Mouse (Mus musculus): ENCODE measurements around the gene Hpn.

The Hpn gene

DNA sequence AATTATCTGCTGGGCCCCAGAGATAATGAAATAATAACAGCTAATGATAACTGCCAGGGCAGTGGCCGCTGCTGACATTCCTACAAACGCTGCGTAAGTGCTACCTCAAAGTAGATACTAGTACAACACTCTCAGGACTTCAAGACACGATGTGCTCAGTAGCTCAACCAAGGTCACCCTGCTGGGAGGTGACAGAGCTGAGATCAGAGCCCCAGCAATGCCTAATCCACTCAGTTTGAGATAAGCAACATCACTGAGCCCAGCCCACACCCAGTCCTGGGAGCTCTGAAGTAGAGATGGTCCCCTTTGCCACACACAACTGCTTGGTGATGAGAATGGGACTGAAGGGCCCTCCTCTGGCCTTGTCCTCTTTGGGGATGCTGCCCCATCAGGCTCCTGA lies 25.2 kb upstream of the Hpn start:
- DNase-seq = no peak

- peak; percentile 64 for DNase-seq
These were observed 24.7 kb upstream of the Hpn start for GRCm38 (mm10) chr7:31139765-31140164.

DNA sequence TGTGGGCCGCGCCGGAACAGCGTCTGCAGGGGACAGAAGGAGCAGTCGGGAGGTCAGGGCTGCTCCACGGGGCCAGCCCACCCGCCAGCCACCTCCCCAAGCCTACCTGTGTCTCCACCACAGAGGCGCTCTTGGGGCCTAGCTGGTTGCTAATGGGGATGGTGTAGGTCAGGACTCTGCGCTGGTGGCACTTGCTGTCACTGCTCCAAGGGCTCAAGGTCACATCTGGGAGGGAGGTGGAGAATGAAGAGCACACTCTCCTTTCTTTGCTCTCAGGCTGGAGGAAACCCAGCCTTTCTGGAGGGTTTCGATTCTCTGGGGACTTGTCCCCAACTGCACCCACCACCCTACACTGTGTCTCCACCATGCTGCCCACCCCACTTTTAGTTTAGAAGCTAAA lies 20.6 kb upstream of the Hpn start:
- no peak for DNase-seq

DNA sequence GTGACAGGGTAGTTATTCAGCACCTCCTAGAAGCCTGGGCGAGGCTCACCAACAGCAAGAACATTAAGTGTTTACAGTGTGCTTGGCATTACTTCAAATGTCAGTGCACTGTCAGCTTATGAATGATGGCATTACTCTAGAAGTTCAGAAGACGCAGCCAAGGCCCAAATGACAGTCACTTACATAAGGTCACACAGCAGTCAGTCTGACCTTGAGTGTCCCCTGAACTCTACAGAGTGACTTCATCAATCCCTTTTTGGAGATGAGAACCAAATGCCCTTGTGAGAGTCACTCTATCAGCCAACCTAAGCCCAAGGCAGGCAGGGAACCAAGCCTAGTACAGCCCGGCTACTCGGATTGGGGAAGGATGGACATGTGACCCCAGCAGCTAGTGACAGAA lies 16.8 kb upstream of the Hpn start:
- DNase-seq = no peak

DNA sequence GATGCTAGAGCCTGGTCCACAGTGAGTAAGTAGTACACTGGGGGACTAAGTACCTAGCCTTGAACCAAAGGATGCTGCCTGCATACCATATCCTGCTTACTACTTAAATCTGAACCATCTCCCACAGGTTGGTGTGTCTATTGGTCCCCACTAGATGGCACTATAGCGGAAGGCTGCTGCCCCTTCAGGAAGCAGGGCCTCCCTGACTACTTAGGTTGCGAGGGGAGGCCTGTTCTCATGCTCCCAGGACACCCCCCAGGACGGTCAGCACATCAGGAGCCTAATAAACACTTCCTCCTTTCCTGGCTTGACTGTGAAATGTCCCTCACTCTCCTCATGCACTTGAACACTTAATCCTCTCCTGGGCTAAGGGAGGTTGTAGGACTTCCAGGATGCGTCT lies 15.8 kb upstream of the Hpn start:
- DNase-seq = peak; percentile 65

DNA sequence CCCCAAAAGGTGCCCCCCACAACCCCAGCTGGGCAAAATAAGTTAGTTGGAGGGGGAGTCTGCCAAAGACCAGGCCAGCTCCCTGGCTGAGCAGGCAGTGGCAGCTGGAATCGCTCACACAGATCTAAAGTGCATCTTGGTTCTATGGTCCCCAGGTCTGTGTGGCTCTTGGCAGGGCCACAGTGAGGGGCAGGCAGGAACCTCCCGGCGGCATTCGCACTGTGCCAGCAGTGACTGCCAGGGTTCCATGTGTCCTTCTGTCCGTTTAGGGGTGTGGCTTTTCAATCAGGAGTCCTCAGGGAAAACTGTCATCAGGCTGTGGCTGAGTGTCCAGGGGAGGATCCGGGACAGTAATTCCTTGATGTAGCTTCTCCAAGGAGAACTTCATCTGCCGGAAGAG lies 15.1 kb upstream of the Hpn start:
- DNase-seq = no peak

DNA sequence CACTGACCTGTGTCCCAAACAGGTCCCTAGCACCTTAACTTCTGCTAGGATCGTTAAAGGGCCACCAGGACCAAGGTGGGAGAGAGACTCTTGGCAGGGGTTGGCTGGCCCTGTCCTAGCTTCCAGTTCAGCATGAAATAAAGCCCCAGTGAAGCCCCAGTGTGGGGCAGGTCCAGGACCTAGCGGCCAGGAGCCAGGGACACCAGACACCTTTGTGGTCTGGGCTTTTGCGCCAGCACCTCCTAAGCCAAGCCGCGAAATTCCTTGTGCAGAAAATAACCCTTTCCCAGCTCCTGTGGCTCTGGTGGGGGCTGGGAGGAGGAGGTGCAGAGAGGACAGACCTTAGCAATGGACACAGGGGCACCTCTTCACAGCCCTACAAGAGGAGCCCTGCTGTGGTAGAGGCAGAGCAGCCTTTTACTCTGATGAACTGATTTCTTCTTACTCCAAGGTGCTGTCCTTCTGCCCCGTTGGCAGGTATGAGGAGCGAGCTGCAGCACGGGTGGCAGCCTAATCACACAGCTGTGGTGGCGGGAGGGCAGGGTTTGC lies 13.1 kb upstream of the Hpn start:
- DNase-seq = no peak

DNA sequence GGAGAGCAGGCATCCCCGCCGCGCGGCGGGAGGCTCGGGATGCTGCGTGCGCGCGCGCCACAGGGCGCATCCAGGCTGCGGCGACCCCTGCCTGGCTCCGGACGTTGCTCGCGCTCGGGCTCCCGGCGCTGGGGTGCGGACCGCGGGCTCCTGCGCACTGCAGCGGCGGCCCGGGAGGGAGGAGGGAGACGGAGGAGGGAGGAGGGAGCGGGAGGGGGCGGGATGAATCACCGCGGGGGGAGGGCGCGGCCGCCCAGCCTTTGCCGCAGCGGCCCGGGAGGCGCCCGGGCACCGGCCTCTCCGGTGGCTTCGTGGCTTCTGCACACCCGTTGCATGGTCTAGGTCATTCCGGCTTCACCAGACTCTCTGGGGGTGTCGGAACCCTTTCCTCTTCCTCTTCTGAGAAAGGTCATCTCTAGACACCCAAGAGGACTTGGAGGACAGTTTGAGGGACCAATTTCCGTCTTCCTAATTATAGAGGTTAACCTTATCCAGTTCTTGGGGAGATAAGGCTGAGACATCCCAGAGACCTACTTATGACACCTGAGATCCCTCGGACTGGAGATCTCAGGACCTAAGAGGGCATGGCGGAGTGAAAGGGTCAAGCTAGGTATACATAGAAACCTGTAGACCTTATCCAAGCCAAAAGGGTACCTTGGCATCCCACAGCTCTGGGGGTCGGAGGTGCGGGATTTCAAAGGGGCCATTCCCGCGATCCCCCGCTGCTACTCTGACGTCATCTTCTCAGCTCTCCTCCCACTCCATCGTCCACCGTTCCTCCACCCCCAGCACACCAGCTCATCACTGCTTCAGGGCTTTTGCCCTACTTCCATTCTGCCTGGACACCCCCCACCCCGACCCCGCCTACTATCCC lies 12.0 kb upstream of the Hpn start, which contains the start of gene Scn1b:
Gene Scn1b (minus strand): TSS at position 153 of the 874 bp plus-strand sequence.
- peak; percentile 81 for DNase-seq

DNA sequence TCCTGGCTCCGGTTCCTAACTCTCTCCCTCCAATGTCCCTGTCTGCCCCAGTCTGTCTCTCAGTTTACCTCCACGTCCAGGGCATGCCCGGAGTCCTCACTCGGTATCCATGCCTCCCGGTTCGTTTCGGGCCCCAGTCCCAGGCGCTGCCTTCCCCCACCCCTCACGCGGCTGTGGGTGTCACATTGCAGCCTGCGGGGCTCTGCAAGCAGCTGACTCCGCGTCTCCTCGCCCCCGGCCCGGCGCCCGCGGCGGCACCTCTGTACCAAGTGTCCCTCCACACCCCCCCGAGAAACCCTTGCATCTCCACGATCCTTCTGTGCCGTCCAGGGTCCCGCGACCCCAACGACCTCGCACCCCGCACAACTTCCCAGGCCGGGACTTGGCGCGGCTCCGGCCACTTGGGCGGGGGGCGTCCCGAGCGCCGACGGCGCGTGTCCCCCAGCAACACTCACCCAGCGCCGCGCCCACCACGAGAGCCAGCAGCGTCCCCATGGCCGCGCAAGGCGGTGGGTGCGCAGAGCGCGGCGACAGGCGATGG lies 11.2 kb upstream of the Hpn start:
- peak; percentile 71 for DNase-seq

DNA sequence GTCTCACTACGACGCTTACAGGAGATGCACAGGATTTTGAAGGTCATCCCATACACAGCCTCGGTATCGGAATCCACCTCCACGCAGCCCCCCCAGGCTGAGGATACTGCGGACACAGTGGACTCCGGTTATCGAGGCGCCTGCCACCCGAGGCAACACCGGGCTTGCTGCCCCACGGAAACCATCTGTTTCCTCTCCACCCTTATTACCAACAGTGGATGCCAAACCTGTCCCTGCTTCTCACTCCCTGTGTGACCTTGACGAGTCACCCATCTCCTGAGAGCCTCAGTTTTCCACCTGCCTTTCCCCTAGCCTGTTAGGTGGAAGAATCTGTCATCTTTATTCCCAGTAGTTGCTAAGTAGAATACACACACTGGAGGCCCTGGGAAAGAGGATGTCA lies 10.0 kb upstream of the Hpn start:
- DNase-seq = no peak

- DNase-seq = no peak
These were observed 9.3 kb upstream of the Hpn start for GRCm38 (mm10) chr7:31124381-31124780.

- DNase-seq = no peak
These were observed 8.6 kb upstream of the Hpn start for GRCm38 (mm10) chr7:31123697-31124096.

GRCm38 (mm10) chr7:31122641-31123631 lies 7.8 kb upstream of the Hpn start:
- peak; percentile 62 for DNase-seq

DNA sequence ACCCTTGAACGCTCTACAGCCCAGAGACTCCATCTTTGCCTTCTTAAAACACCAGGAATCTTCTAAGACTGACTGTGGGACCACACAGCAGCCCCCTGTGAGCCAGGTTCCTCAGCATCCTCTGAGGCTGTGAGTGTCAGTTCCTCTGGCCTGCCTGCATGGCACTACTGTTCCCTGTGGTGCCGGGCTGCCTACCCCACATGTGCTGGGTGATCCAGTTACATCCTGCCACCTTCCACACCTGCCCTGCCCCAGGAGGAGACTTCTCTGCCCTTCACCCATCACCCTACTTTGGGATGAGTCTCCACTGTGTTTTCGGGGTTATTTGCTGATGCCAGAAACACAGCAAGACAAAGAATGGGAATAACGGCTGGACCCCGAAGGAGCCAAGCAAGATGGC lies 4.5 kb upstream of the Hpn start:
- no peak for DNase-seq

DNA sequence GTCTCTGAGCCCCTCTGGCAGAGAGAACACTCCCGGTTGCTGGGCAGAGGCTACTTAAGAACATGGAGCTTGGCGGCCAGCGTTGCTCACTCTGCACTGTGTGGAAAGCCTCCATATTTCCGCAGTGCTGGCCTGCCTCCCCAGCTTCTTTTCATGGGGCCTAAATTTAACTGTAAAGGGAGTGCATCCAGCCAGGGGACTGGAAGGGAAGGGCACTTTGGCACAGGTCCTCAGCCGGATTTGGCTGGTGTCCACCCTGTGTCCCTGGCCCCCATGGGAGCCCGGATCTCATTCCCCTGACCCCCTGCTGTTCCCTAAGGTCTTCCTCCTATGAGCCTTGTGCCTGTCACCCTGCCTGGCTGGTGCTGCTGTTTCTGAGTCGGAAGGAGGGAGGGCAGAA lies 3.4 kb upstream of the Hpn start:
- peak; percentile 48 for DNase-seq

GRCm38 (mm10) chr7:31117465-31117864 lies 2.4 kb upstream of the Hpn start:
- peak; percentile 51 for DNase-seq

DNA sequence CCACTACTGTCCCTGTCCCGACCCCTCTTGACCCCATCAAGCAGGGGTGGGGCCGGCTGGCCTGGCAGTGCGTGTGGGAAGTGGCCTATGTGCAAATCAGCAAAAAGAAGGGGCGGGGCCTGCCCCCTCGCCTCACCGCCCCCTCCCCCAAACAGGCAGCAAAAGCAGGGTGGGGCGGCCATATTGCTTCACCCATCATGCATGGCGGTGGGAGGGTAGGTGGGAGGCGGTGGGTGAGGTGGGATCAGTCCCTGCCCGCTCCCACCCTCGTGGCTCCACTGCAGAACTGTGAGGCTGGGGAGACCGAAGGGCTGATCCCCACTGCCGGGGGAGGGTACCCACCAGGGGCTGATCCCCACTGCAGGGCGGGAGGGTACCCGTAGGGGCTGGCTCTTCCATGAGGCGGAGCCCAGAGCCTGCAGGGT lies 1.6 kb upstream of the Hpn start:
- DNase-seq = no peak

GRCm38 (mm10) chr7:31115587-31116043 lies 525 bp upstream of the Hpn start:
- no peak for DNase-seq

DNA sequence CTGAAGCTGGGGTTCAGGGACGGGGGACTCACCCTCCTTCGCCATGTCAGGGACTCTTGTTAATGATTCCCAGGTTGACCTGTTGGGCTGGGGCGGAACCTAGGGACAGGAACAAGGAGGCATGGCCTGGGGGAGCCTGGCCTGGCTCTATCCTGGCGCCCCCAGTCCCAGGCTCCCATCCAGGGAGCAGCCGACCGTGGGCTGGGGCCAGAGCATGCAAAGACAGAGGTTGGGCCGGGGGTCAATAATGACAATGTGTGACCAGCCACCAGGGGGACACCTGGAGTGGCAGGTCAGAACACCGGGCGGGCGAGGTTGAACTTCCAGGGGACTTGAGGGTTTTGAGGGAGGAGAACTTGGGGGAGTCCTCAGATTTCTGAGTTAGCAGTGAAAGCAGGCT lies 444 bp downstream of the Hpn start:
- DNase-seq = no peak

DNA sequence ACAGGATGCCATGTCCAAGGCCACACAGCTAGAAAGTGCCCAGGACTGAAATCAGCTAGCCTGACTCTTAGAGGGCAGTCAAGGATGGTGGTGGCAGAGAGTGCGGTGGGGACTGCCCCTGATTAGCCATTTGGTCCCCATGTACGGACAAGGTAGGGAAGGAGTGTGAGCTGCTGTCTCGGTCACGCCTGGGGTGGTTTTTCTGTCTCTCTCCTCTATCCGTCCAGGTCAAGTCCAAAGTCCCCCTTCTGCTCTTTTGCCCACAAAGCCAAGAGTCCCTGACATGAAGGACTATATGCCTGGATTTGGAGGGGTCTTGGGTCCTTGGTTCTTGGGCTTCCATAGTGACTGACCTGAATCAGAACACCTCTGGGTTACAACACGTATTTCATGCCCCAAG lies 1.3 kb downstream of the Hpn start:
- DNase-seq = no peak

- no peak for DNase-seq
These were observed 3.1 kb downstream of the Hpn start for GRCm38 (mm10) chr7:31112036-31112435.

GRCm38 (mm10) chr7:31110861-31111385 lies 4.2 kb downstream of the Hpn start:
- no peak for DNase-seq

DNA sequence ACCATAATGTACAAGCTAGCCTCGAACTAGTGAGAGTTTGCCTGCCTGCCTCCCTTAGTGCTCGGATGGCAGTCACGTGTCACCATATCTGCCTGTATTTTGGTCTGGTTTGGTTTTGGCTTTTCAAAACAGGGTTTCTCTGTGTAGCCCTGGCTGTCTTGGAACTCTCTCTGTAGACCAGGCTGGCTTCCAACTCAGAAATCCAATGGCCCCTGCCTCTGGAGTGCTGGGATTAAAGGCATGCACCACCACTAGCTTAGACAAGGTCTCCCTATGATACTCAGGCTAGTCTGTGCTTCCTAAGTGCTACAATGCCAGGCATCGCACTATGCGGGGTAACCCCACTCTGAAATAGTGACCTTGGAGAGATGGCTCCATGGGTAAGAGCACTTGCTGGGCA lies 5.3 kb downstream of the Hpn start:
- no peak for DNase-seq

Measured in right cerebral cortex, adult 18-20 months (tissue).